Mouse (Mus musculus): ENCODE results near the gene Gm49388. TPM values are rescaled to one million over a fixed set of nuclear protein-coding genes. Genes with fewer than 3 reads are reported as not detected.

Gm49388 gene
- total RNA-seq, 1 experiment: 1.9 TPM

- Histone ChIP-seq H3K9me3 (ENCODE audit: control insufficient read depth, insufficient read depth, low read depth, low read length) (no peaks in the 10 kb centered on the region), H3K36me3 (ENCODE audit: control insufficient read depth, insufficient read depth, low read length, poor library complexity, severe bottlenecking) (no peaks in the 10 kb centered on the region), H3K27ac (ENCODE audit: insufficient read depth, low read depth, low read length, poor library complexity, severe bottlenecking) (no peak overlapping the region), H3K9ac (ENCODE audit: insufficient read depth, low read depth, low read length, poor library complexity, severe bottlenecking) (0 out of 2 replicates have a peak overlapping the region, but pooled peaks have one; percentile 0), H3K4me1 (ENCODE audit: control insufficient read depth in 2 of 2, insufficient read depth in 2 of 2, low read length in 2 of 2, poor library complexity in 1 of 2) (peaks cover 3 to 13% of the 10 kb centered on the region in 2 experiments; a peak in 3 of 4 replicates), H3K4me3 (ENCODE audit: insufficient read depth in 1 of 2, low read depth in 1 of 2, low read length in 2 of 2, poor library complexity in 1 of 2, severe bottlenecking in 1 of 2) (peak overlapping the region; percentile 13 to 47)
- no peak for TF ChIP-seq MAFK (IDR thresholded peaks at IDR 0.05; ENCODE audit: insufficient read depth, low read depth, low read length)
- TF ChIP-seq ZC3H11A (IDR thresholded peaks at IDR 0.05; ENCODE audit: borderline replicate concordance, low read depth, low read length): no peak
- TF ChIP-seq HCFC1 (IDR thresholded peaks at IDR 0.05; ENCODE audit: borderline replicate concordance, insufficient read depth, low read length): no peak
- no peak for TF ChIP-seq ZNF384 (IDR thresholded peaks at IDR 0.05; ENCODE audit: low read depth, low read length)
- TF ChIP-seq CHD2 (IDR thresholded peaks at IDR 0.05; ENCODE audit: low read depth, low read length): no peak
- DNase-seq (ENCODE audit: low read depth, low spot score): no peak
- in situ Hi-C loops (cut with MboI; ENCODE audit: low sequenced_read_pairs in 2 of 2, unreplicated experiment in 2 of 2): no loop called here
Observed at GRCm38 (mm10) chr7:127810650-127811049, 25.2 kb downstream of the Gm49388 start.

DNA sequence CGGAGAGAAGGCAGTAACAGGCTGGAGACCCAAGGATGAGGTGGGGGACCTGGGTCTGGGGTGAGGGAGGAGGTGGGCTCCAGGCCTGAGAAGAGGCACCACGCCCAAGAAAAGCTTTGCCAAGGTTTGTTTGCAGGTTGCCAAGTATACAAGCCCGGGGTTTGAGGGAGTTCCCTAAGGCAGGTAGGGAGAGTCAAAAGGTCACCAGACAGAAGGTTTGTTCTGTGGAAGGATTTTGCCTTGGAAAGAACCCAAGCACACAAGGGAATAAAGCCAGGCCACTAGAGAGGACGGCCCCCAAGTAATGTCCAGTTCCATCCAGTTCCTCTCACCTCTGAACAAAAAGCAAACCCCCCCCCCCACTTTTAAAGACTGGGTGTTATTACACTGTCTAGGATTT lies 25.8 kb downstream of the Gm49388 start:
- Histone ChIP-seq H3K4me3 (ENCODE audit: insufficient read depth in 1 of 2, low read depth in 1 of 2, low read length in 2 of 2, poor library complexity in 1 of 2, severe bottlenecking in 1 of 2) (peak overlapping the region; percentile 13 to 47; a peak in 3 of 4 replicates), H3K36me3 (ENCODE audit: control insufficient read depth, insufficient read depth, low read length, poor library complexity, severe bottlenecking) (no peaks in the 10 kb centered on the region), H3K9me3 (ENCODE audit: control insufficient read depth, insufficient read depth, low read depth, low read length) (no peaks in the 10 kb centered on the region), H3K9ac (ENCODE audit: insufficient read depth, low read depth, low read length, poor library complexity, severe bottlenecking) (no peak overlapping the region), H3K27ac (ENCODE audit: insufficient read depth, low read depth, low read length, poor library complexity, severe bottlenecking) (no peak overlapping the region), H3K4me1 (ENCODE audit: control insufficient read depth in 2 of 2, insufficient read depth in 2 of 2, low read length in 2 of 2, poor library complexity in 1 of 2) (peaks cover 3 to 19% of the 10 kb centered on the region in 2 experiments; a peak in 3 of 4 replicates)
- in situ Hi-C loops (cut with MboI; ENCODE audit: low sequenced_read_pairs in 2 of 2, unreplicated experiment in 2 of 2): no loop called here
- TF ChIP-seq ZNF384 (IDR thresholded peaks at IDR 0.05; ENCODE audit: low read depth, low read length) (no peak), CHD2 (IDR thresholded peaks at IDR 0.05; ENCODE audit: low read depth, low read length) (no peak), MAFK (IDR thresholded peaks at IDR 0.05; ENCODE audit: insufficient read depth, low read depth, low read length) (no peak), HCFC1 (IDR thresholded peaks at IDR 0.05; ENCODE audit: borderline replicate concordance, insufficient read depth, low read length) (no peak), ZC3H11A (IDR thresholded peaks at IDR 0.05; ENCODE audit: borderline replicate concordance, low read depth, low read length) (no peak)
- no peak for DNase-seq (ENCODE audit: low read depth, low spot score)

- no peak for DNase-seq (ENCODE audit: low read depth, low spot score)
- TF ChIP-seq ZNF384 (IDR thresholded peaks at IDR 0.05; ENCODE audit: low read depth, low read length) (no peak), CHD2 (IDR thresholded peaks at IDR 0.05; ENCODE audit: low read depth, low read length) (no peak), ZC3H11A (IDR thresholded peaks at IDR 0.05; ENCODE audit: borderline replicate concordance, low read depth, low read length) (no peak), HCFC1 (IDR thresholded peaks at IDR 0.05; ENCODE audit: borderline replicate concordance, insufficient read depth, low read length) (no peak), MAFK (IDR thresholded peaks at IDR 0.05; ENCODE audit: insufficient read depth, low read depth, low read length) (no peak)
- H3K36me3 ChIP-seq (ENCODE audit: control insufficient read depth, insufficient read depth, low read length, poor library complexity, severe bottlenecking): no peaks in the 10 kb centered on the region
- in situ Hi-C loops (cut with MboI; ENCODE audit: low sequenced_read_pairs in 2 of 2, unreplicated experiment in 2 of 2): no loop called here
- no peak overlapping the region for H3K27ac ChIP-seq (ENCODE audit: insufficient read depth, low read depth, low read length, poor library complexity, severe bottlenecking)
- no peak overlapping the region for H3K9ac ChIP-seq (ENCODE audit: insufficient read depth, low read depth, low read length, poor library complexity, severe bottlenecking)
- no peaks in the 10 kb centered on the region for H3K9me3 ChIP-seq (ENCODE audit: control insufficient read depth, insufficient read depth, low read depth, low read length)
- peaks cover 3 to 22% of the 10 kb centered on the region in 2 experiments; a peak in 3 of 4 replicates for H3K4me1 ChIP-seq (ENCODE audit: control insufficient read depth in 2 of 2, insufficient read depth in 2 of 2, low read length in 2 of 2, poor library complexity in 1 of 2)
- H3K4me3 ChIP-seq (ENCODE audit: insufficient read depth in 1 of 2, low read depth in 1 of 2, low read length in 2 of 2, poor library complexity in 1 of 2, severe bottlenecking in 1 of 2): no peak overlapping the region
Observed at GRCm38 (mm10) chr7:127812292-127812691, 26.9 kb downstream of the Gm49388 start.

DNA sequence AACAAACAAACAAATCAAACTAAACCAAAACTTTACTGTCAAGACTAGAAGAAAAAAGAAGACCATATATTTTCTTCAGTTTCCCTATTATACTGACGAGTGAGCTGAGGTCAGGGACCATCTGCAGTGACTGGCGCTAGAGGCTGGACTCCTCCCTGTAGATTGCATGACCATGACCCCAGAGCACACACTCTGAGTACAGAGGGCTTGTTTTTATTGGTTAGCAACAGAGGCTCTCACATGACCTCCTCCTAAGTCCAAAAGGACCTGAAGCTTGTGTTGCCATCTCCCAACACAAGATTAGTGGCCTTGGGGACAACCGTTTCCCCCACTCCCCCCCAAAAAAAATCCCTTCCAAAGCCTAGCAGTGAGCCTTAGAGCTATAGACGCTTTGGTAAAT lies 28.4 kb downstream of the Gm49388 start:
- no peak overlapping the region for H3K4me3 ChIP-seq (ENCODE audit: insufficient read depth in 1 of 2, low read depth in 1 of 2, low read length in 2 of 2, poor library complexity in 1 of 2, severe bottlenecking in 1 of 2)
- no peak for DNase-seq (ENCODE audit: low read depth, low spot score)
- no peak overlapping the region for H3K9ac ChIP-seq (ENCODE audit: insufficient read depth, low read depth, low read length, poor library complexity, severe bottlenecking)
- no peaks in the 10 kb centered on the region for H3K36me3 ChIP-seq (ENCODE audit: control insufficient read depth, insufficient read depth, low read length, poor library complexity, severe bottlenecking)
- H3K4me1 ChIP-seq (ENCODE audit: control insufficient read depth in 2 of 2, insufficient read depth in 2 of 2, low read length in 2 of 2, poor library complexity in 1 of 2): peaks cover 3 to 22% of the 10 kb centered on the region in 2 experiments; a peak in 3 of 4 replicates
- no peaks in the 10 kb centered on the region for H3K9me3 ChIP-seq (ENCODE audit: control insufficient read depth, insufficient read depth, low read depth, low read length)
- TF ChIP-seq CHD2 (IDR thresholded peaks at IDR 0.05; ENCODE audit: low read depth, low read length) (no peak), ZC3H11A (IDR thresholded peaks at IDR 0.05; ENCODE audit: borderline replicate concordance, low read depth, low read length) (no peak), MAFK (IDR thresholded peaks at IDR 0.05; ENCODE audit: insufficient read depth, low read depth, low read length) (no peak), ZNF384 (IDR thresholded peaks at IDR 0.05; ENCODE audit: low read depth, low read length) (no peak)
- no peak overlapping the region for H3K27ac ChIP-seq (ENCODE audit: insufficient read depth, low read depth, low read length, poor library complexity, severe bottlenecking)
- in situ Hi-C loops (cut with MboI; ENCODE audit: low sequenced_read_pairs in 2 of 2, unreplicated experiment in 2 of 2): no loop called here
